Mouse (Mus musculus): ENCODE data around the gene Gm6993. TPM values are rescaled to one million over a fixed set of nuclear protein-coding genes. Genes with fewer than 3 reads are reported as not detected.

Gene Gm6993
- polyA plus RNA-seq, 1 experiment: not detected

- DNase-seq (ENCODE audit: low read depth): no peak
Measured at GRCm38 (mm10) chr12:31271361-31272011, 30.9 kb downstream of the Gm6993 start.

- no peak for DNase-seq (ENCODE audit: low read depth)
Measured at GRCm38 (mm10) chr12:31272012-31272735, 31.6 kb downstream of the Gm6993 start.

GRCm38 (mm10) chr12:31272846-31273245, 32.3 kb downstream of the Gm6993 start:
- DNase-seq (ENCODE audit: low read depth): no peak

- DNase-seq (ENCODE audit: low read depth): no peak
Measured at GRCm38 (mm10) chr12:31273646-31274045, 33.1 kb downstream of the Gm6993 start.

GRCm38 (mm10) chr12:31275411-31275810, 34.8 kb downstream of the Gm6993 start:
- no peak for DNase-seq (ENCODE audit: low read depth)

GRCm38 (mm10) chr12:31278270-31278669, 37.7 kb downstream of the Gm6993 start:
- DNase-seq (ENCODE audit: low read depth): no peak

GRCm38 (mm10) chr12:31280318-31280717, 39.7 kb downstream of the Gm6993 start:
- DNase-seq (ENCODE audit: low read depth): peak; percentile 75

- no peak for DNase-seq (ENCODE audit: low read depth)
Measured at GRCm38 (mm10) chr12:31281100-31281591, 40.6 kb downstream of the Gm6993 start.

GRCm38 (mm10) chr12:31282241-31282640, 41.7 kb downstream of the Gm6993 start:
- DNase-seq (ENCODE audit: low read depth): no peak

- no peak for DNase-seq (ENCODE audit: low read depth)
Measured at GRCm38 (mm10) chr12:31283131-31283530, 42.6 kb downstream of the Gm6993 start.

GRCm38 (mm10) chr12:31283617-31284136, 43.1 kb downstream of the Gm6993 start:
- DNase-seq (ENCODE audit: low read depth): no peak

- DNase-seq (ENCODE audit: low read depth): no peak
Measured at GRCm38 (mm10) chr12:31289046-31289445, 48.5 kb downstream of the Gm6993 start.

Other genes with a start within 250 kb of the Gm6993 start
- gene Fam110c, start 166.9 kb upstream of the Gm6993 start, polyA plus RNA-seq (2012; rRNA removed): 7.2 and 13.0 TPM in 2 replicates
- gene Lamb1, start 24.5 kb downstream of the Gm6993 start, polyA plus RNA-seq (2012; rRNA removed): 38.9 and 45.8 TPM in 2 replicates
- 31.0 and 33.3 TPM in 2 replicates for gene Dld, start 110.7 kb downstream of the Gm6993 start, polyA plus RNA-seq (2012; rRNA removed)
- 6.8 and 8.9 TPM in 2 replicates for gene Slc26a3, start 150.1 kb downstream of the Gm6993 start, polyA plus RNA-seq (2012; rRNA removed)

Measured in gonadal fat pad, adult 2 months (tissue).